Mouse (Mus musculus) lung, adult 2 months (tissue): ENCODE data around the gene Hpd.

ENCODE experiments used
- CTCF ChIP-seq: fragments of 200-500 bp; IDR thresholded peaks from 2 replicates; pipeline ENCODE4 v1.5.1; 2011; ENCODE audit warnings: mild to moderate bottlenecking, low read length, control low read depth; ENCODE audit not compliant: insufficient read depth
- POLR2A ChIP-seq: fragments of 200-500 bp; IDR thresholded peaks from 2 replicates; pipeline ENCODE4 v1.6.1; 2011; ENCODE audit warnings: low read depth, mild to moderate bottlenecking, control low read depth, low read length, borderline replicate concordance; ENCODE audit errors: extremely low read depth

- TF ChIP-seq CTCF: no peak
- no peak for TF ChIP-seq POLR2A
Observed at GRCm38 (mm10) chr5:123167591-123167990, 14.9 kb downstream of the Hpd start.
